Mouse (Mus musculus) hindbrain, postnatal 0 days (tissue): Measurements from ENCODE around the gene Pla2g2c. TPM values are rescaled to one million over a fixed set of nuclear protein-coding genes. Genes with fewer than 3 reads are reported as not detected.
A peak's percentile ranks its signal among the peaks of the same experiment; 100 is the strongest.

Source experiments
- ATAC-seq: fragments of 200-750 bp; cut with Nextera tagmentation; 2 replicates; pipeline ENCODE4 v1.8.0; 2017; ENCODE audit warnings: mild to moderate bottlenecking, moderate TSS enrichment, moderate library complexity
- DNase-seq: peaks from one replicate; pipeline ENCODE4 v3.0.0-alpha.2; 2015; ENCODE audit warnings: low spot score
- H3K27ac ChIP-seq: fragments of 300-500 bp; sonication (generic); 2 replicates; pipeline ENCODE4 v1.5.1; 2014; ENCODE audit warnings: mild to moderate bottlenecking
- H3K27me3 ChIP-seq: fragments of 300-500 bp; sonication (generic); 2 replicates; pipeline ENCODE4 v1.6.1; 2014; ENCODE audit warnings: low read length, mixed read lengths; ENCODE audit not compliant: insufficient read depth
- H3K36me3 ChIP-seq: fragments of 300-500 bp; sonication (generic); 2 replicates; pipeline ENCODE4 v1.6.1; 2014; ENCODE audit warnings: low read length, mixed read lengths; ENCODE audit not compliant: insufficient read depth
- H3K4me1 ChIP-seq: fragments of 300-500 bp; sonication (generic); 2 replicates; pipeline ENCODE4 v1.6.1; 2014; ENCODE audit warnings: antibody characterized with exemption, low read length, mixed read lengths; ENCODE audit not compliant: insufficient read depth
- H3K4me2 ChIP-seq: fragments of 300-500 bp; sonication (generic); 2 replicates; pipeline ENCODE4 v1.6.1; 2014; ENCODE audit warnings: low read depth, mild to moderate bottlenecking, low read length, moderate library complexity, mixed read lengths
- H3K4me3 ChIP-seq: fragments of 300-500 bp; sonication (generic); 2 replicates; pipeline ENCODE4 v1.5.1; 2014; ENCODE audit warnings: low read length
- H3K9ac ChIP-seq: fragments of 300-500 bp; sonication (generic); replicated peaks from 2 replicates; pipeline ENCODE4 v1.6.1; 2014; ENCODE audit warnings: mild to moderate bottlenecking, low read length, moderate library complexity, mixed read lengths
- H3K9me3 ChIP-seq: fragments of 300-500 bp; sonication (generic); 2 replicates; pipeline ENCODE4 v1.6.1; 2016; ENCODE audit warnings: low read length, mixed read lengths
- CTCF ChIP-seq: IDR thresholded peaks from 2 replicates; pipeline ENCODE4 v1.5.1; 2016; ENCODE audit warnings: antibody characterized with exemption, control low read depth, low read depth
- WGBS: fragments of 180-500 bp; shearing (Covaris S2); extraction: QIAGEN DNeasy Blood & Tissue Kit; methylation state at CpG from one replicate; pipeline ENCODE4 v1.1.7; 2014; 5-methylcytosine and 5-hydroxymethylcytosine counted together
- polyA plus RNA-seq: library from polyadenylated mRNA; unstranded; fragments of >200 nt; fragmentation: Nextera tagmentation; extraction: Ambion mirVana; gene quantifications from 2 replicates; pipeline ENCODE4 v1.2.1, GENCODE M21; 2015
- total RNA-seq: library from RNA; depleted of rRNA; stranded (reverse); fragments of >200 nt; gene quantifications from 2 replicates; pipeline ENCODE4 v1.2.3, GENCODE M21; 2014

Gene Pla2g2c
- total and polyA plus RNA-seq, 2 experiments from 2014 or later, result 0.26 to 0.93 TPM

DNA sequence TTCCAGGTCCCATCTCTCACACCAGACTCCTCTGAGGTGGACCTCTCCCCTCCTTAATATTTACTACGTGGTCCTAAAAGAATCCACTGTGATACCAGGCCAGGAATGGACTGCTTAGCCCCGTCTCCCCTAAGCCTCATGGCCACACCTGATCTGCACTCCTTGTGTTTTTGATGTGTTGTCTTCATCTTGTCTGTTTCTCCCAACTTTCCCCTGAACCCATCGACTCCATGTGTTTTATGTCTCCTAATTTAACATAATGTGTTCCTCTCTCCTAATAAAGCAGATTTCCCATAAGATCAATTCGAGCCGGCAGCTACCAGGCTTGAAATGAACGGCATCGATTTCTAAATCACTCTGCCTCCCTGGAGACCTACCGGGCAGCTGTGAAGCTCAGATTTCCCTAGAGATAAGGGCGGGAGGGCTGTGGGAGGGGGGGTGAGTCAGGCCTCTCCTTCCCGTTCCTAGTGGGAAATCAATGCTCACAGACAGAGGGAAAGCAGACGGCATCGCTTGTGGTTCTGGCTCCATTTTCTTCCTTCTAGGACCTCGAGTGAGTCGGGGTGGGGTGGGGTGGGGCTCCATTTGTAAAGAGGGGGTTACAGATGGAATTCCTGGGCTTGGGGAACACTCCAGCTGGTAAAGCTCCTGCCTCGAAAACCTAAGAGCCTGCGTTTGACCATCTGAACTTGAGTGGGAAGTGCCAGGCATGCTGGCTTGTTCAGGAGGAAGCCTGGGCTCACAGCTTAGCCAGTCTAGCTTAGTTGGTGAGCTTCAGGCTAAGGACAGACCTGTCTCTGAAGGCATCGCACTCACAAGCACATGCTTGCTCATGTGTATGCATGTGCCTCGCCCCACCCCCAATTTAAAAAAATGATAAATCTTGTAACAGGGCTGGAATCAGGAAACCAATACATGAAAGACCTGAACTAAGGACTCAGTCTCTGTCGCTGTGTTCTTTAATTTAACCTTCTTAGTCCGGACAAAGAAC, 53.1 kb downstream of the Pla2g2c start:
- no peaks in the 10 kb centered on the region for H3K9me3 ChIP-seq
- no peaks in the 10 kb centered on the region for H3K27me3 ChIP-seq
- no peak for TF ChIP-seq CTCF
- H3K36me3 ChIP-seq, result no peaks in the 10 kb centered on the region
- peaks cover 4% of the 10 kb centered on the region; the same call in 1 of the 2 replicates for H3K4me1 ChIP-seq
- ATAC-seq (0 out of 2 replicates have a peak, but pooled peaks have one; percentile 51), DNase-seq (peak; percentile 78)
- 41% methylated on average over 20 of the region's 20 CpGs for WGBS
- no peak overlapping the region for H3K4me3 ChIP-seq
- no peak overlapping the region for H3K9ac ChIP-seq
- no peak overlapping the region for H3K4me2 ChIP-seq
- H3K27ac ChIP-seq, result peak overlapping the region; percentile 54; the same call in 1 of the 2 replicates

DNA sequence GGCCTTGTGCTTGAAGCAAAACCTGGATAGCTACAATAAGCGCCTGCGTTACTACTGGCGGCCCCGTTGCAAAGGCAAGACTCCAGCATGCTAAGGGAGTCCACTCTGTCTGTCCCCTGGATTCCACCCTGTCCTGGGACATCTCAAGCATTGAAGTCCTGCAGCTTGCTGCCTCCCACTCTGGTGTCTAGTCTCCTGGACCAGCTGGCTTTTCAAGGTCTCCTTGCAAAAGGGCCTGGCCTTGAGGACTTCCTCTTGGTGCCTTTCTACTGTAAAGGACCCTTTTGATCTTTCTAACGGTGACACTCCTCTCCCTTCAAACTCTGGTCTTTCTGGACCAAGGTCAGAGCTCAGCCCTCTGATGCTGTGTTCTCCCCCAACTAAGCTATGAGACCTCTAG, 55.7 kb downstream of the Pla2g2c start:
- Histone ChIP-seq H3K9ac (no peak overlapping the region), H3K36me3 (no peaks in the 10 kb centered on the region), H3K27ac (no peak overlapping the region), H3K4me2 (no peak overlapping the region), H3K9me3 (no peaks in the 10 kb centered on the region), H3K4me3 (no peak overlapping the region), H3K4me1 (peaks cover 4% of the 10 kb centered on the region; the same call in 1 of the 2 replicates), H3K27me3 (no peaks in the 10 kb centered on the region)
- ATAC-seq (no peak), DNase-seq (no peak)
- no peak for TF ChIP-seq CTCF
- WGBS, result 92% methylated on average over 5 of the region's 5 CpGs

DNA sequence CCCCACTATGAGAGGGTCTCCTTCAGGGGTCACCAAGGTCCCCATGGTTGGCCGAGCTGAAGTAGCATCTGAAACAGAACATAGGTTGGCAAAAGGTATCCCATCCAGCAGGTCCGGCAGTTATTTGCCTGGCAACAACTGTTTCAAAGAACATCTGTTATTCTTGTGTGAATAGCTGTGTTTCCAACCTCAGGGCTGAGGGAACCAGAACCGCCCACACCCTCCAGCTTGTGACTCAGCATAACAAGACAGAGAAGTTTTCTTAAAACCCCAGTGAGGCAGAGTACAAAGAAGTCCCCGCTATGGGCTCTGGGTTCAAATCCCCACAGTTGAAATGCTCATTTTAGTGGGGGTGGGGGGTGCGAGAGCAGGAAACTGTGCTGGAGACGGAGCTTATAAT, 57.5 kb downstream of the Pla2g2c start:
- Histone ChIP-seq H3K9me3 (no peaks in the 10 kb centered on the region), H3K27me3 (no peaks in the 10 kb centered on the region), H3K9ac (no peak overlapping the region), H3K27ac (no peak overlapping the region), H3K4me3 (no peak overlapping the region), H3K36me3 (no peaks in the 10 kb centered on the region), H3K4me2 (no peak overlapping the region), H3K4me1 (peaks cover 4% of the 10 kb centered on the region; the same call in 1 of the 2 replicates)
- TF ChIP-seq CTCF, result no peak
- ATAC-seq (no peak), DNase-seq (no peak)
- 78% methylated on average over 6 of the region's 6 CpGs for WGBS

DNA sequence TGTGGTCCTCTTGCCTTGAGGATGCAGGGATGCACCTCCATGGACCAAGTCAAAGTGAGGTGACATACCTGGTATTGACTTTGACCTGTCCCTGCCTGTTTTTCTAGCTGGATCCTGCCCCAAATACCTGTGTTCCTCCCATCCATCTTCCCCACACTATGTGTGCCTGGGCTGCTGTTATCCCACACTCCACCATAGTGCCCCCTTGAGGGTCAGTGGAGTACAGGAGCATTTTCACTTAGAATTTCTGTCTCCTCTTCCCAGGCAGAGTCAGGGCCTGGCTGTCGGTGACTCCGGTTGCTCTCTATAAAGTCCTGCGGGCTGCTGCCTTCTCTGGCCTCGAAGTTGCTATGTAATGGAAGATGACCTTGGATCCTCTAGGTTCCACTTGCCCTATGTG, 61.1 kb downstream of the Pla2g2c start:
- ATAC-seq (no peak), DNase-seq (peak; percentile 13)
- Histone ChIP-seq H3K9ac (no peak overlapping the region), H3K4me1 (no peaks in the 10 kb centered on the region), H3K36me3 (no peaks in the 10 kb centered on the region), H3K27me3 (no peaks in the 10 kb centered on the region), H3K4me3 (no peak overlapping the region), H3K27ac (no peak overlapping the region), H3K4me2 (no peak overlapping the region), H3K9me3 (no peaks in the 10 kb centered on the region)
- WGBS, result 45% methylated on average over 4 of the region's 4 CpGs
- peak; percentile 28; the same call in 1 of the 2 replicates for TF ChIP-seq CTCF

DNA sequence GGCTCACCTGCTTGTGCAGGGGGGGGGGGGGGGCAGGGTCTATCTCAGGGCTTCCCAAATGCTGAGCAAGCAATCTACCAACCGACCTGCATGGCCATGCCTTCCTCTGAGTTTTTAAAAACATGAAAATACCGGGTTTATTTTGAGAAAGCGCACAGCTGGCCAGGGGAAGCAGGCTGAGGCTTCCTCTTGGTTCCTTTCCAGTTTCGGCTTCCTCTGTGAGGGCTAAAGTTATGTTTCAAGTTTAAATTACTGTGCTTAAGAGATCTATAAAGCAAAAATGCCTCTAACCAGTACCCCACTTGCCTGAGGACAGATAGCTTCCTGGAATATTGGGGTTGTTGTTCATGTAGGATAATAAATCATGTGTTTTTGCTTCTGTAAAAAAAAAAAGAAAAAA, 61.5 kb downstream of the Pla2g2c start:
- Histone ChIP-seq H3K9ac (no peak overlapping the region), H3K4me1 (no peaks in the 10 kb centered on the region), H3K4me2 (no peak overlapping the region), H3K4me3 (no peak overlapping the region), H3K36me3 (no peaks in the 10 kb centered on the region), H3K9me3 (no peaks in the 10 kb centered on the region), H3K27ac (no peak overlapping the region), H3K27me3 (no peaks in the 10 kb centered on the region)
- 68% methylated on average over 4 of the region's 4 CpGs for WGBS
- ATAC-seq, result no peak
- no peak for TF ChIP-seq CTCF
- DNase-seq, result no peak

DNA sequence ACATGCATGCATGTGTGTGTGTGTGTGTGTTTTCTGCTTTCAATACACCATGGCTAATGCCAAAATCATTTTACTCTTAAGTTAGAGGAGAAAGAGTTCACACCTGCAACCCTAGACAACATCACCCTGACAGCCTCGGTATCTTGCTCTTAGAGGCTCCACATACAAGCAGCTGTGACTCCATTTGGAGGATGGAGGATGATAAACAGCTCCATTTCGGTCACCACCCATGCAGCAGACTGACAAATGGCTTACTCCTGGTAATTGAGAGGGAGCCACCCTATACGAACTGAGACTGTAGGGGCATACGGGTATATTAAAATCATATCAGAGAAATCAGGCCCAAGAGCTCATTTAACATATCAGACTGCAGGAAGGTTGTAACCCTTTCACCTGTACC, 63.8 kb downstream of the Pla2g2c start:
- 81% methylated on average over 4 of the region's 4 CpGs for WGBS
- H3K27me3 ChIP-seq, result no peaks in the 10 kb centered on the region
- H3K9ac ChIP-seq, result no peak overlapping the region
- TF ChIP-seq CTCF, result no peak
- no peak for DNase-seq
- H3K4me1 ChIP-seq, result no peaks in the 10 kb centered on the region
- H3K27ac ChIP-seq, result no peak overlapping the region
- H3K9me3 ChIP-seq, result no peaks in the 10 kb centered on the region
- no peaks in the 10 kb centered on the region for H3K36me3 ChIP-seq
- no peak overlapping the region for H3K4me3 ChIP-seq
- no peak for ATAC-seq
- no peak overlapping the region for H3K4me2 ChIP-seq

DNA sequence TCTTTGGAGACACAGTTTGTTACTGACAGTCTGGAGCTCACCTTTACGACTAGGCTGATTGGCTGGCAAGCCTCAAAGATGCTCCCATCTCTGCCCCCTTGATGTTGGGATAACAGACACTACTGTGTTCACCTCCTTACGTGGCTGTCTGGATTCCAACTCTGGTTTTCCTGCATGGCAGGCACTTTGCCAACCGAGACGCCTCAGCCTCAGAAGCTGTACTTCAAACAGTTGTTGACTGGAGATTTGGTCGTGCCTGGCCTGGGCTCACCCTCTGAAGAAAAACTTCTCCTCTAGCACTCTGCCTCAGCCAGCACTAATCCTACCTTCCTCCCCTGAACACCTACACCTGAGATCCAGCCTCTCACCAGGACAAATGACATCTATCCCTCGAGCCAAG, 66.9 kb downstream of the Pla2g2c start:
- Histone ChIP-seq H3K9ac (no peak overlapping the region), H3K4me3 (no peak overlapping the region), H3K27ac (no peak overlapping the region), H3K27me3 (no peaks in the 10 kb centered on the region), H3K4me1 (no peaks in the 10 kb centered on the region), H3K36me3 (no peaks in the 10 kb centered on the region), H3K9me3 (no peaks in the 10 kb centered on the region), H3K4me2 (no peak overlapping the region)
- DNase-seq (no peak), ATAC-seq (no peak)
- TF ChIP-seq CTCF, result no peak
- 67% methylated on average over 6 of the region's 6 CpGs for WGBS
